ENCODE assay signal across 9 mouse cellular contexts in genomic region chr7:79914556-79914955, GRCm38 (mm10). TPM values are rescaled to one million over a fixed set of nuclear protein-coding genes. Genes with fewer than 3 reads are reported as not detected.
DNase-seq lines count a peak whose midpoint lies in the region; ATAC-seq and TF ChIP-seq lines count a peak whose summit lies in the region.
"Had no signal": no experiment of that assay in that cellular context is flagged by ENCODE, and none has a peak within 500 bp of the region (broad histone marks: within the 10 kb centered on the region; RNA-seq: fewer than 3 reads in every experiment).

No protein-coding gene starts in this region.

- no peak overlapping the region for H3K27ac ChIP-seq in gastrocnemius, adult 2 months
- H3K27ac ChIP-seq in intestine, embryonic 15.5 days, result no peak overlapping the region
- no peak overlapping the region for H3K27ac ChIP-seq in midbrain, embryonic 16.5 days (ENCODE audit: low read length)
- H3K27ac ChIP-seq: lung, embryonic 15.5 days had no signal

- peak; percentile 77 for TF ChIP-seq CTCF in gastrocnemius, adult 2 months (IDR thresholded peaks at IDR 0.05)

- no peak overlapping the region for H3K4me3 ChIP-seq in gastrocnemius, adult 2 months
- no peak overlapping the region for H3K4me3 ChIP-seq in intestine, embryonic 15.5 days (replicated peaks)
- no peak overlapping the region for H3K4me3 ChIP-seq in midbrain, embryonic 16.5 days (ENCODE audit: low read depth, low read length)
- H3K4me3 ChIP-seq: lung, embryonic 15.5 days had no signal

- DNase-seq in gastrocnemius, adult 2 months, result no peak
- no peak for DNase-seq in gastrocnemius, adult 8-10 months (ENCODE audit: low spot score in 2 of 2)
- DNase-seq in 416B (ENCODE audit: low read depth) (peak; percentile 70), ZHBTc4 (ENCODE audit: low read depth, low spot score) (peak; percentile 68)
- DNase-seq in ovary, postnatal 10 days (ENCODE audit: low spot score), result no peak
- no peak for DNase-seq in layer of hippocampus, postnatal 36 days

- no peaks in the 10 kb centered on the region for H3K27me3 ChIP-seq in intestine, embryonic 15.5 days (replicated peaks)
- no peaks in the 10 kb centered on the region for H3K27me3 ChIP-seq in midbrain, embryonic 16.5 days (ENCODE audit: control insufficient read depth, insufficient read depth, low read depth, low read length)
- H3K27me3 ChIP-seq: lung, embryonic 15.5 days had no signal

- H3K9ac ChIP-seq in intestine, embryonic 15.5 days, result no peak overlapping the region
- H3K9ac ChIP-seq in midbrain, embryonic 16.5 days (ENCODE audit: low read depth, low read length), result no peak overlapping the region
- H3K9ac ChIP-seq: lung, embryonic 15.5 days had no signal

- H3K4me2 ChIP-seq in intestine, embryonic 15.5 days (replicated peaks), result no peak overlapping the region
- H3K4me2 ChIP-seq in midbrain, embryonic 16.5 days (ENCODE audit: low read length), result no peak overlapping the region
- H3K4me2 ChIP-seq: lung, embryonic 15.5 days had no signal

- H3K9me3 ChIP-seq in intestine, embryonic 15.5 days, result no peaks in the 10 kb centered on the region
- H3K9me3 ChIP-seq in midbrain, embryonic 16.5 days (replicated peaks; ENCODE audit: control insufficient read depth, low read length, poor library complexity, severe bottlenecking), result no peaks in the 10 kb centered on the region
- H3K9me3 ChIP-seq: lung, embryonic 15.5 days had no signal

- peaks cover 2% of the 10 kb centered on the region; the same call in 1 of the 2 replicates for H3K4me1 ChIP-seq in intestine, embryonic 15.5 days (replicated peaks)
- H3K4me1 ChIP-seq in midbrain, embryonic 16.5 days (ENCODE audit: control insufficient read depth, insufficient read depth, low read length), result peaks cover 3% of the 10 kb centered on the region

- intact Hi-C loops in gastrocnemius, adult 2 months (cut with DNase I), result loop anchor here (1.0 kb wide), 2 partner anchors 115 to 133 kb away; no protein-coding TSS in a partner anchor

- ATAC-seq in intestine, embryonic 15.5 days, result 0 out of 2 replicates have a peak, but pooled peaks have one; percentile 55
- ATAC-seq in midbrain, embryonic 16.5 days, result peak; percentile 28; the same call in 1 of the 2 replicates

- 61% methylated on average over 3 of the region's 3 CpGs for WGBS in intestine, embryonic 15.5 days
- WGBS in midbrain, embryonic 16.5 days, result 76% methylated on average over 3 of the region's 3 CpGs

- H3K36me3 ChIP-seq in intestine, embryonic 15.5 days, result peaks cover 9% of the 10 kb centered on the region; the same call in 1 of the 2 replicates
- peaks cover 9% of the 10 kb centered on the region for H3K36me3 ChIP-seq in midbrain, embryonic 16.5 days (ENCODE audit: control insufficient read depth, insufficient read depth, low read length)

RNA-seq across cellular contexts. Expression of gene Ap3s2, which starts 5.9 kb away (rescaled TPM):
- total RNA-seq in gastrocnemius, adult 2 months (2021), result 10 to 100 TPM; 17.1 to 19.0 TPM
- total RNA-seq in gastrocnemius, adult 8-10 months (2022), result 10 to 100 TPM; 18.5 to 21.0 (median 20.0) TPM
- polyA plus RNA-seq in intestine, embryonic 15.5 days (2015; fragmentation: Nextera tagmentation; extraction: Ambion mirVana), result 27.6 and 36.8 TPM in 2 replicates
- polyA plus RNA-seq in midbrain, embryonic 16.5 days (2015; fragmentation: Nextera tagmentation; extraction: Ambion mirVana), result 49.7 and 54.6 TPM in 2 replicates
- total RNA-seq in layer of hippocampus, postnatal 36 days (2021), result 10 to 100 TPM; 47.4 to 49.6 TPM

RNA-seq across cellular contexts. Expression of gene Arpin, which starts 20.6 kb away (rescaled TPM):
- total RNA-seq in gastrocnemius, adult 2 months (2021), result 1 to 10 TPM; 2.7 to 3.3 TPM
- total RNA-seq in gastrocnemius, adult 8-10 months (2022), result 1 to 10 TPM; 2.0 to 3.4 (median 2.7) TPM
- 49.7 and 52.7 TPM in 2 replicates for polyA plus RNA-seq in intestine, embryonic 15.5 days (2015; fragmentation: Nextera tagmentation; extraction: Ambion mirVana)
- 17.6 and 21.2 TPM in 2 replicates for polyA plus RNA-seq in midbrain, embryonic 16.5 days (2015; fragmentation: Nextera tagmentation; extraction: Ambion mirVana)
- total RNA-seq in layer of hippocampus, postnatal 36 days (2021), result 10 to 100 TPM; 12.0 to 13.4 TPM

RNA-seq across cellular contexts. Expression of gene Anpep, which starts 53.7 kb away (rescaled TPM):
- total RNA-seq in gastrocnemius, adult 2 months (2021), result 1 to 10 TPM; 4.1 to 7.2 TPM
- total RNA-seq in gastrocnemius, adult 8-10 months (2022), result 1 to 10 TPM; 2.8 to 5.8 (median 3.5) TPM
- polyA plus RNA-seq in intestine, embryonic 15.5 days (2015; fragmentation: Nextera tagmentation; extraction: Ambion mirVana), result 161 and 174 TPM in 2 replicates
- 3.2 and 3.4 TPM in 2 replicates for polyA plus RNA-seq in midbrain, embryonic 16.5 days (2015; fragmentation: Nextera tagmentation; extraction: Ambion mirVana)
- total RNA-seq in layer of hippocampus, postnatal 36 days (2021), result 1 to 10 TPM; 3.1 to 4.8 TPM

Comparison
In these comparisons a context has a peak if more than half of its experiments do, and no peak if none do; other contexts are left out.
1. DNase-seq: peak in 416B (single experiment) and ZHBTc4 (single experiment); none in gastrocnemius, adult 2 months (single experiment), gastrocnemius, adult 8-10 months (0 of 2), ovary, postnatal 10 days (single experiment) and layer of hippocampus, postnatal 36 days (0 of 2).